Mouse (Mus musculus): Measurements from ENCODE around the gene Map1lc3b.

DNA sequence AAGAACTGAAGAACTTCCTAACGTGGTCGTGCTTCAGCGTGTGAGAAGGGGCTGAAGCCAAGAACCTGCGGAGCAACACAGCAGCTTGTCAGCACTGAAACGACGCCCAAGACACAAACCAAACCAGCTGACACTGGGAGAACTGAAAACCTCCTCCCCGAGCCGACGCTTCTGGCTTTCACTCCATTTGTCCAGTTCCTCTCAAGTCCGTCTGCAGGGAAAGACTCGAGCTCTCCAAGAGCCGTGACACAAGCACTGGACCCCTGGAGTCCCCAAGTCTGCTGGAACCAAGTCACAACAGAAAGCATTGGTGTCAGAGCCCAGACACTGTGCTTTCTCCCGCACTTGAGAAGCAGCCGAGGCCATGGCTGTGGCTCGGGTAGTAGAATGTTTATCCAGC lies 19.1 kb downstream of the Map1lc3b start:
- TF ChIP-seq POLR2A (IDR thresholded peaks at IDR 0.05; ENCODE audit: insufficient read depth, low read length) (no peak), CTCF (IDR thresholded peaks at IDR 0.05; ENCODE audit: low read depth, low read length) (no peak), EP300 (IDR thresholded peaks at IDR 0.05; ENCODE audit: insufficient read depth, low read depth, low read length) (no peak)
